Mouse (Mus musculus): Measurements from ENCODE around the gene Dlgap1.

GRCm38 (mm10) chr17:70437229-70437628 is 468.4 kb downstream of the Dlgap1 start:
- no peak for TF ChIP-seq POLR2A (IDR thresholded peaks at IDR 0.05; ENCODE audit: low read depth, low read length)
- no peak for TF ChIP-seq CTCF (IDR thresholded peaks at IDR 0.05; ENCODE audit: borderline replicate concordance, insufficient read depth, low read length)

All from embryonic fibroblast, embryonic 13.5 days (primary cell).